Mouse (Mus musculus) hindbrain, embryonic 16.5 days (tissue): ENCODE measurements around the gene Mcu. TPM values are rescaled to one million over a fixed set of nuclear protein-coding genes. Genes with fewer than 3 reads are reported as not detected.

Experiments used
- ATAC-seq: fragments of 200-750 bp; cut with Nextera tagmentation; 2 replicates; pipeline ENCODE4 v1.8.0; 2017; ENCODE audit warnings: moderate TSS enrichment, moderate library complexity
- H3K27ac ChIP-seq: fragments of 300-500 bp; sonication (generic); 2 replicates; pipeline ENCODE4 v1.5.1; 2014; ENCODE audit warnings: low read depth, mild to moderate bottlenecking, control low read depth, low read length, moderate library complexity
- H3K27me3 ChIP-seq: fragments of 300-500 bp; sonication (generic); replicated peaks from 2 replicates; pipeline ENCODE4 v1.6.1; 2014; ENCODE audit warnings: low read length; ENCODE audit not compliant: control insufficient read depth, insufficient read depth
- H3K36me3 ChIP-seq: fragments of 300-500 bp; sonication (generic); 2 replicates; pipeline ENCODE4 v1.6.1; 2014; ENCODE audit warnings: mild to moderate bottlenecking, low read length, moderate library complexity, mixed read lengths; ENCODE audit not compliant: control insufficient read depth, insufficient read depth
- H3K4me1 ChIP-seq: fragments of 300-500 bp; sonication (generic); 2 replicates; pipeline ENCODE4 v1.6.1; 2014; ENCODE audit warnings: low read depth, low read length; ENCODE audit not compliant: control insufficient read depth, insufficient read depth
- H3K4me2 ChIP-seq: fragments of 300-500 bp; sonication (generic); 2 replicates; pipeline ENCODE4 v1.6.1; 2014; ENCODE audit warnings: mild to moderate bottlenecking, low read length, control low read depth, moderate library complexity
- H3K4me3 ChIP-seq: fragments of 300-500 bp; sonication (generic); 2 replicates; pipeline ENCODE4 v1.5.1; 2014; ENCODE audit warnings: mild to moderate bottlenecking, low read length, control low read depth, moderate library complexity
- H3K9ac ChIP-seq: fragments of 300-500 bp; sonication (generic); 2 replicates; pipeline ENCODE4 v1.6.1; 2014; ENCODE audit warnings: low read depth, mild to moderate bottlenecking, control low read depth, low read length, moderate library complexity
- H3K9me3 ChIP-seq: fragments of 300-500 bp; sonication (generic); 2 replicates; pipeline ENCODE4 v1.6.1; 2014; ENCODE audit warnings: mild to moderate bottlenecking, low read length, moderate library complexity; ENCODE audit not compliant: control insufficient read depth
- WGBS: fragments of 180-500 bp; shearing (Covaris S2); extraction: QIAGEN DNeasy Blood & Tissue Kit; methylation state at CpG from one replicate; pipeline ENCODE4 v1.1.7; 2014; 5-methylcytosine and 5-hydroxymethylcytosine counted together
- polyA plus RNA-seq: library from polyadenylated mRNA; unstranded; fragments of >200 nt; fragmentation: Nextera tagmentation; extraction: Ambion mirVana; gene quantifications from 2 replicates; pipeline ENCODE4 v1.2.1, GENCODE M21; 2015

The Mcu gene
- polyA plus RNA-seq, 1 experiment from 2014 or later, result 35.7 TPM

DNA sequence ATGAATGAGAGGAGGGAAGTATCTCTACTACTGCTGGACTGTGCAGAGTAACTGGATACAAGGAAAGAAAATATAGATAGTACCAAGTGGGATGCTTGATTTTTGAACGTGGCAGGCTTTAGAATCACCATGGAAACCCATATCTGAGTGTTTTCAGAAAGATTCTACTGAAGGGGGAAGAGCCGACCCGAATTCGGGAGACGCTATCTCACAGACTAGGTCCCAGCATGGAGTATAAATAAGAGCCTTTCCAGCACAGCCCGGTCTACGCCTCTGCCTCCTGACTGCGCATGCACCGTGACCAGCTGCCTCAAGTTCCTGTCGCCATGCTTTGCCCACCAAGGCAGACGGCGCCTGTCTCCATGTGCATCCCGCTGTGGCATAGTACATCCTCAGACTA lies 49.5 kb downstream of the Mcu start:
- Histone ChIP-seq H3K27me3 (no peaks in the 10 kb centered on the region), H3K4me3 (no peak overlapping the region), H3K9me3 (no peaks in the 10 kb centered on the region), H3K4me2 (no peak overlapping the region), H3K27ac (no peak overlapping the region), H3K36me3 (no peaks in the 10 kb centered on the region), H3K4me1 (no peaks in the 10 kb centered on the region), H3K9ac (no peak overlapping the region)
- ATAC-seq, result no peak
- 94% methylated on average over 13 of the region's 13 CpGs for WGBS

DNA sequence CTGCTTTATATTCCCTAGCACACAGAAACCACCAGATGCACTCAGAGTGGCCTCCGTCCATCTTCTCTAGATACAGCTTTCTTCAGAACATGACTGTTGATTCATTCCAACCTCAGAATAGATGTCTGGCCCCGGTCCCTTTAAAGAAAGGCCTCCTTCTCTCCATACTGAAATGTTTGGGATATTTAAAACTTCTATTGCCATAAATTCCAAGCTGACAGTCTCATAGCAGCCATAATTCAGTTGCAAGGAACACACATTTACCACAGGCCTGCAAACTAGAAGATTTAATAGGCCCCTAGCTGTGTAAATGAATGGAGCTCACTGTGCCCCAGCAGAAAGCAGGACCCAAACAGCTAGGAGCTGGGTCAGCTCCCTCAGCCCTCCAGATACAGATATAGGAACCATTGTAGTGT lies 50.5 kb downstream of the Mcu start:
- no peaks in the 10 kb centered on the region for H3K36me3 ChIP-seq
- ATAC-seq, result no peak
- H3K27ac ChIP-seq, result no peak overlapping the region
- H3K9ac ChIP-seq, result no peak overlapping the region
- no peak overlapping the region for H3K4me3 ChIP-seq
- whole genome bisulfite sequencing, result 66% methylated on average over 2 of the region's 2 CpGs
- no peaks in the 10 kb centered on the region for H3K4me1 ChIP-seq
- no peaks in the 10 kb centered on the region for H3K9me3 ChIP-seq
- no peaks in the 10 kb centered on the region for H3K27me3 ChIP-seq
- H3K4me2 ChIP-seq, result no peak overlapping the region

DNA sequence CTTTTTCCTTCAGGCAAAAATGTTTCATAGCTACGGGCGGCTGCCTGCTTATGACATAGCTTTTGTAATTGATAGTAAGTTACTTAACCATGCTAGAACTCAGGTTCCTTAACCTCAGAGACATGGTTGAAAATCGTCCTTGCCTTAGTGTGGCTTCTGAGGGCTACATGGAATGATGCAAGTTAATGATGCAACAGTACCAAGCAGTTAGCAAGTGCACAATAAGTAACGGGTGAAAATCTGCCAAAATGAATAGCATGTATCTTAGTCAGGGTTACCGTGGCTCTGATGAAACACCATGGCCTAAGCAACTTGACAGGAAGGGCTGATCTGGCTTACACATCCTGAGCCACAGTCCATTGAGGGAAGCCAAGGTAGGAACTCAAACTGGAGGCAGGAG lies 51.9 kb downstream of the Mcu start:
- H3K9me3 ChIP-seq, result no peaks in the 10 kb centered on the region
- no peaks in the 10 kb centered on the region for H3K36me3 ChIP-seq
- H3K9ac ChIP-seq, result no peak overlapping the region
- WGBS, result 80% methylated on average over 5 of the region's 5 CpGs
- H3K4me3 ChIP-seq, result no peak overlapping the region
- H3K27me3 ChIP-seq, result no peaks in the 10 kb centered on the region
- H3K4me2 ChIP-seq, result no peak overlapping the region
- H3K27ac ChIP-seq, result no peak overlapping the region
- no peaks in the 10 kb centered on the region for H3K4me1 ChIP-seq
- no peak for ATAC-seq

DNA sequence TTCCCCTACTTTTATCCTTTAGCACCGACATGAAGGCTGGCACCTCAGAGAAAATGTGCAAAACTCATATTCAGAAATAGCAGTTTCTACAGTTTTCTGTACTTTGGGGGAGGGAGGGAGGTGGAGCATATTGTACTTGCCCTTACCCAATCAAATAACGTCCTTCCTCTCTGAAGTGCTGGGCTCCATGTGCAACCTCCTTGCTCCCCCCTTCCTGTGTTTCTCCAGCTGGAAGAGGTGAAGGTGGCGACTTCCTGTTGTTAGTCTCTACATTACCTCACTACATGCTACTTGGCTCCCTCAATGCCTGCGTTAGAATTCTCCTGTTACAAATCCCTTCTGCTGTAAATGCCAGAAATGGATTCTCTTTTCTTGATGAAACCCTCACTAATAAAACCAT lies 54.0 kb downstream of the Mcu start:
- H3K4me1 ChIP-seq, result no peaks in the 10 kb centered on the region
- no peak overlapping the region for H3K9ac ChIP-seq
- no peaks in the 10 kb centered on the region for H3K9me3 ChIP-seq
- 75% methylated on average over 4 of the region's 4 CpGs for WGBS
- no peaks in the 10 kb centered on the region for H3K36me3 ChIP-seq
- H3K4me2 ChIP-seq, result no peak overlapping the region
- no peaks in the 10 kb centered on the region for H3K27me3 ChIP-seq
- no peak overlapping the region for H3K27ac ChIP-seq
- no peak for ATAC-seq
- no peak overlapping the region for H3K4me3 ChIP-seq

DNA sequence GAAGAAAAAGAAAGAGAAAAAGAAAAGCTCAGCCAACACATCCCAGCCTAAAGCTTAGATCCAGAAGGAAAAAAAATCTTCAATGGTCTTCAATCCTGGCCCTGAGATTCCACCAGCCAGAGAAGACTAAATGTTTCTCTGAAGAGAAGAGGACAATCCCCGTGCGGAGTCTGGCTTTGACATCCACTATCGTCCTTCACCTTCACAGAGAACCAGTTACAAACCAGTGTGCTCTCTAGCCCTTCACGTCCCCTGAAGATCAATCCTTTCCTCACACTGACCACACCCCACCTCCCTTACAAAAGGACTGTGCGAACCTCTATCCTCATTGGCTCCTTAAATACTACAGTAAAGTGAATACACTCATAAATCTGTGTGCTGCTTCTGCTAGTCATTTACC lies 56.4 kb downstream of the Mcu start:
- Histone ChIP-seq H3K4me3 (no peak overlapping the region), H3K9ac (no peak overlapping the region), H3K27ac (no peak overlapping the region), H3K4me1 (no peaks in the 10 kb centered on the region), H3K4me2 (no peak overlapping the region), H3K9me3 (no peaks in the 10 kb centered on the region), H3K27me3 (no peaks in the 10 kb centered on the region), H3K36me3 (no peaks in the 10 kb centered on the region)
- 95% methylated on average over 5 of the region's 5 CpGs for WGBS
- no peak for ATAC-seq

DNA sequence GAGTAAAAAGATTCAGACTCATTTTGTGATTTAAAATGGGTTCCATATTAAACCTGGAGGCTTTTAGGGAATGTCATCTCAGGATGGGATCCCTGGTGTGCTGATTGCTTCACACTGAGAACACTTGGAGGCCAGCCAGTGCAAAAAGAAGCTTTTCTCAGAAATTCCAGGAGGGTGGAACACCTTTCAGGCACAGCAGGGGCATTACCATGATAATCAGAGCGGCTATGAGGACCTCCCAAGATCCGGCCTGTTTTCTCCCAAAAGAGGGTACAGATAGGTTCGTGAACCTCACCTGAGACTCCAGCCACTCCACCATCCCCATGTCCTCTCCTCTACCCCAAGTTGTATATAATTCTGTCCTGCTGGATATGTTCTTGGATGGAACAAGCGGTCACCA lies 57.9 kb downstream of the Mcu start:
- H3K9me3 ChIP-seq, result no peaks in the 10 kb centered on the region; the same call in 1 of the 2 replicates
- no peak overlapping the region for H3K4me2 ChIP-seq
- ATAC-seq, result no peak

DNA sequence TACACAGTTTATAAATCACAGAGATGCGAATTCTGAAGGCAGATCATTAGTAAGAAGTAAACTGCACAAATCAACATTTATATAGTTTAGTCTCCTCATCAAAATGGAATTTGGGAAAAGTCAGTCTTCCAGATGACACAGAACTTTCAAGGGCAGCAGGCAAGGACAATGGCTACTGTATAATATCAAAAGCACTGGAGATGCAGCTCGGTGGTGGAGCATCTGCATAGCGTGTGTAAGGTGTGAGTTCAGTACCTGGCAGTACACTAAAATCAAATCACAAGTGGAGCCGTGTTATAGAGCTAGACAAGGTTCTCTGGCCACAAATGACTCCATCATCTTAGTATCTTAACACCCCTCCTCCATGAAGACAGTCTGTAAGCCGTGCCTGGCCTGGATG lies 58.3 kb downstream of the Mcu start:
- WGBS, result 90% methylated on average over 5 of the region's 5 CpGs
- no peak overlapping the region for H3K9ac ChIP-seq
- no peak overlapping the region for H3K4me2 ChIP-seq
- no peaks in the 10 kb centered on the region for H3K36me3 ChIP-seq
- no peaks in the 10 kb centered on the region for H3K4me1 ChIP-seq
- no peak overlapping the region for H3K27ac ChIP-seq
- ATAC-seq, result no peak
- H3K4me3 ChIP-seq, result no peak overlapping the region
- no peaks in the 10 kb centered on the region; the same call in 1 of the 2 replicates for H3K9me3 ChIP-seq
- H3K27me3 ChIP-seq, result no peaks in the 10 kb centered on the region

More for the DNA sequence above, 57.9 kb downstream of the Mcu start:
- Histone ChIP-seq H3K36me3 (no peaks in the 10 kb centered on the region), H3K9ac (no peak overlapping the region), H3K4me3 (no peak overlapping the region), H3K4me1 (no peaks in the 10 kb centered on the region), H3K27ac (no peak overlapping the region), H3K27me3 (no peaks in the 10 kb centered on the region)
- 73% methylated on average over 4 of the region's 4 CpGs for WGBS

DNA sequence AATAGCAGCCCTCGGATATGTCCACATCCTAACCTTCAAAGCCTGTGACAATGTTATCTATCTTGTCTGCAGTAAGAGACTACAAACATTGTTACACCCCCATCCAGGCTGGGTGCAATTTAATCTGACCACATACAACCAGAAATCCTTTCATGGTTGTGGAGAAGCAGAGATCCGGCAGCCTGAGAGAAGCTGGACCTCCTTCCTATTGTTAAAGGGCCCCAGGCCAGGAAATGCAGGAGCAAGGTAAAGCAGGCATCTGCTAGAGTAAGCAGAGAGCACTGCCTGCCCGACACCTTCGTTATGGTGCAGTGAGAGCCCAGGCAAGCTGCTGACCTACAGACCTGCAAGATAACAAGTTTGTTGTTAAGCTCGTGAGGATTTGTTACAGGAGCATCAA lies 60.0 kb downstream of the Mcu start:
- Histone ChIP-seq H3K4me1 (no peaks in the 10 kb centered on the region), H3K9ac (no peak overlapping the region), H3K36me3 (no peaks in the 10 kb centered on the region), H3K4me3 (no peak overlapping the region), H3K9me3 (no peaks in the 10 kb centered on the region; the same call in 1 of the 2 replicates), H3K4me2 (no peak overlapping the region), H3K27me3 (no peaks in the 10 kb centered on the region), H3K27ac (no peak overlapping the region)
- WGBS, result 61% methylated on average over 5 of the region's 5 CpGs
- no peak for ATAC-seq

DNA sequence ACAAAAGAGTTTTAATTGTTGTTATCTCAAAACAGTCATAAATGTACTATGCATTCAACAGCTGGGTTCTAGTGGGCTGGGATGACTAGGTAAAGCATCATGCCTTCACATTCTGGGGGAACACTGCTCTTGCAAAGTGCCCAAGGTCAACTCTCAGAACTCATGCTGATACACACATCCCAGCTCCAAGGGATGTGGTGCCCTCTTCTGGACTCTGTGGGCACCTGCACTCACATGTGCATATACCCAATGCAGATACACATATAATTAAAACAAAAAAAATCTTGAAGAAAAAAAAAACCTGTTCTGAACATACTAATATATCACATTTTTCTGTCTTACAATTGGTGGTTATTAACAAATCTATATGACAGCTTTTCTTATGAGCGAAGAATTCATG lies 62.2 kb downstream of the Mcu start:
- Histone ChIP-seq H3K4me2 (no peak overlapping the region), H3K27ac (no peak overlapping the region), H3K9ac (no peak overlapping the region), H3K9me3 (no peaks in the 10 kb centered on the region; the same call in 1 of the 2 replicates), H3K36me3 (no peaks in the 10 kb centered on the region), H3K4me1 (no peaks in the 10 kb centered on the region), H3K27me3 (no peaks in the 10 kb centered on the region), H3K4me3 (no peak overlapping the region)
- 98% methylated on average over 1 of the region's 1 CpGs for WGBS
- no peak for ATAC-seq

DNA sequence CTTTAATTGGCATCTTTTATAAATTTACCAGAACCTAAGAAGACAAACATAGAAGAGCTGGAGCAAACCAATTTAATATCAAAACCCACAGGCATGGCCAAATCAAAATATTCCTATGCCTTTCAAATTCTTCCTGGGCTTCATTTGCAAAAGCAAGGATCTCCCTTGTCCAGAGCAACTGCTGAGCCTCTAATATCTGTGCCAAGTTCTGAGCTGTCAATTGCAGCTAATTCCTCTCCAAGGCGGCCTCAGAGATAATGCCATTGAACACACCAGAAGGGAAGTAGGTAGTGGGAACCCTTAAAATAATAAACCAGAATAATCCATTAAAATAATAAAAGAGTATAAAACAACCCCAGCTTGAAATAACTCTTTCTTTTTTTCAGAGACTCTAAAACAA lies 64.0 kb downstream of the Mcu start:
- Histone ChIP-seq H3K9me3 (no peaks in the 10 kb centered on the region; the same call in 1 of the 2 replicates), H3K9ac (no peak overlapping the region), H3K27me3 (no peaks in the 10 kb centered on the region), H3K36me3 (no peaks in the 10 kb centered on the region), H3K4me1 (0 out of 2 replicates have a peak, but pooled peaks cover 3% of the 10 kb centered on the region), H3K27ac (no peak overlapping the region), H3K4me3 (no peak overlapping the region), H3K4me2 (no peak overlapping the region)
- 45% methylated on average over 1 of the region's 1 CpGs for WGBS
- ATAC-seq, result no peak
